Mouse (Mus musculus) lung, embryonic 16.5 days (tissue): ENCODE results near the gene Snx11. TPM values are rescaled to one million over a fixed set of nuclear protein-coding genes. Genes with fewer than 3 reads are reported as not detected.

Experiments
- ATAC-seq: fragments of 200-750 bp; cut with Nextera tagmentation; 2 replicates; pipeline ENCODE4 v1.8.0; 2017; ENCODE audit warnings: low read depth, mild to moderate bottlenecking, moderate library complexity
- H3K27ac ChIP-seq: fragments of 300-500 bp; sonication (generic); 2 replicates; pipeline ENCODE4 v1.5.1; 2014; ENCODE audit warnings: mild to moderate bottlenecking, control low read depth, low read length
- H3K27me3 ChIP-seq: fragments of 300-500 bp; sonication (generic); 2 replicates; pipeline ENCODE4 v1.6.1; 2014; ENCODE audit warnings: low read depth, low read length, mixed read lengths; ENCODE audit not compliant: control insufficient read depth, insufficient read depth
- H3K36me3 ChIP-seq: fragments of 300-500 bp; sonication (generic); 2 replicates; pipeline ENCODE4 v1.6.1; 2014; ENCODE audit warnings: low read length; ENCODE audit not compliant: control insufficient read depth, insufficient read depth
- H3K4me1 ChIP-seq: fragments of 300-500 bp; sonication (generic); replicated peaks from 2 replicates; pipeline ENCODE4 v1.6.1; 2014; ENCODE audit warnings: low read length, mixed read lengths; ENCODE audit not compliant: control insufficient read depth, insufficient read depth
- H3K4me2 ChIP-seq: fragments of 300-500 bp; sonication (generic); 2 replicates; pipeline ENCODE4 v1.6.1; 2014; ENCODE audit warnings: low read depth, low read length, control low read depth
- H3K4me3 ChIP-seq: fragments of 300-500 bp; sonication (generic); 2 replicates; pipeline ENCODE4 v1.5.1; 2014; ENCODE audit warnings: mild to moderate bottlenecking, low read length, control low read depth
- H3K9ac ChIP-seq: fragments of 300-500 bp; sonication (generic); 2 replicates; pipeline ENCODE4 v1.6.1; 2014; ENCODE audit warnings: low read length, control low read depth
- H3K9me3 ChIP-seq: fragments of 300-500 bp; sonication (generic); 2 replicates; pipeline ENCODE4 v1.6.1; 2016; ENCODE audit warnings: low read length; ENCODE audit not compliant: control insufficient read depth
- WGBS: fragments of 180-500 bp; shearing (Covaris S2); extraction: QIAGEN DNeasy Blood & Tissue Kit; methylation state at CpG from one replicate; pipeline ENCODE4 v1.1.7; 2014; 5-methylcytosine and 5-hydroxymethylcytosine counted together
- polyA plus RNA-seq: library from polyadenylated mRNA; unstranded; fragments of >200 nt; fragmentation: Nextera tagmentation; extraction: Ambion mirVana; gene quantifications from 2 replicates; pipeline ENCODE4 v1.2.1, GENCODE M21; 2015

Gene Snx11
- polyA plus RNA-seq = 15.4 and 16.6 TPM in 2 replicates

GRCm38 (mm10) chr11:96776968-96777962 is at the start of gene Snx11:
TSS of gene Snx11 (minus strand) at chr11:96777559.
- Histone ChIP-seq H3K9ac (peak within 1 kb of the TSS; percentile 62), H3K27ac (peak within 1 kb of the TSS; percentile 72), H3K4me2 (peak within 1 kb of the TSS; percentile 74), H3K4me3 (peak within 1 kb of the TSS; percentile 70), H3K4me1 (peaks cover 7% of the 10 kb centered on the region; the same call in 1 of the 2 replicates), H3K36me3 (0 out of 2 replicates have a peak, but pooled peaks cover 4% of the 10 kb centered on the region), H3K27me3 (no peaks in the 10 kb centered on the region), H3K9me3 (no peaks in the 10 kb centered on the region)
- WGBS = under 1% methylated on average over 59 of the region's 59 CpGs
- peak; percentile 100 for ATAC-seq

DNA sequence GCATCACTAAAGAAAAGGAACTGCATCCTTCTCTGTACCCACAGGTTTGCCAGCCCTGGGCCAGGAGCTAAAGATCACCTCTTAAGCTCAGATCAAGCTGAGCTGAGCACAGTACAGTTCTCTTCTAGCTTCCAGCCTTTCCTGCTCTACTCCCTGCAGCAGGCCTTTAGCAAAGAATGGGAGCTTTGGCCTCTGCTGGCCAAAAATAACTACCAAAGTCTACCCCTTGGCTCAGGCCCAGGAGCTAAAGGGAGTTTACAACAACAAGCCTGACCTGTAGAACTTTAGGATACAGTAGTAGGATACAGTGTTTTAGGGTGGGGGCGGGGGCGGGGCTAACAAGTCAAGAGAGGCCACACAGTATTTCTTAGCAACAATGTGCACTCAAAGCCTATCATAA is 49.1 kb upstream of the Snx11 start:
- H3K4me1 ChIP-seq = peaks cover 63% of the 10 kb centered on the region
- peak overlapping the region; percentile 0; the same call in 1 of the 2 replicates for H3K9ac ChIP-seq
- H3K36me3 ChIP-seq = peaks cover 13% of the 10 kb centered on the region
- H3K4me3 ChIP-seq = peak overlapping the region; percentile 21
- no peak for ATAC-seq
- H3K4me2 ChIP-seq = peak overlapping the region; percentile 43
- H3K9me3 ChIP-seq = no peaks in the 10 kb centered on the region
- H3K27ac ChIP-seq = peak overlapping the region; percentile 28
- 68% methylated on average over 2 of the region's 2 CpGs for WGBS
- H3K27me3 ChIP-seq = no peaks in the 10 kb centered on the region

DNA sequence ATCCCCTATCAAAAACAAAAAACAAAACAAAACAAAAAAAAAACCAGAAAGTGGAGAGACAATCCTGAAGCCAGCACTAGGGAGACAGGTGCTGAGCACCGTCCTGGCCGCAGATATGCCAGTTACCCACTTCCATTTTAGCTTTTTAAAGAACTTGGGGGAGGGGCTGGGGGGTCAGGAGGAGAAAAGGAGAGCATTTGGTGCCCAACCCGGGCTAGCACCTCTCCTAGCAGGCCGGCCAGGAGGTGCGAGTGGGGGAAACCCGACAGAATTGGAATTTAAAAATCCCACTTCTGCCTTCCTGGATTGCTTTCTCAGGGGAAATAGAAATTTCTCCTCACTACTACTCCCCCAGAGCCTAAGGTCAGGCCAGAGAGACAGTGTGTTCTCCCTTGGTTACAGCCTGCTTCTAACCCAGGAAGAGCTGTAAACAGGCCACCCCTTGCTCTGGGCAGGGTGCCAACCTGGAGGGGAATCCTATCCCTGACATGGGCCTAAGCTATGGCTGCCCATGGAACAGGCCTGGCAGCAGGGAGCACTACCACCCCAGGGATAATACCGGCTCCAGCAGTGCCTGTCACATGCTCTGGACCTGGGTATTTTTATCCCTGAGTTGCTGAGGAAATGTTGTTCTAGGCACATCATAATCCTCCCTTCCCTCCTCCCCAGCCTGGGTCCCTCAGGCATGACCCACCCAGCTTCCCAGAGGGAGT is 47.6 kb upstream of the Snx11 start:
- peak overlapping the region; percentile 95 for H3K4me2 ChIP-seq
- WGBS = 25% methylated on average over 7 of the region's 7 CpGs
- H3K27me3 ChIP-seq = no peaks in the 10 kb centered on the region
- peak overlapping the region; percentile 7 for H3K4me3 ChIP-seq
- peak overlapping the region; percentile 42; the same call in 1 of the 2 replicates for H3K9ac ChIP-seq
- ATAC-seq = no peak
- peak overlapping the region; percentile 66 for H3K27ac ChIP-seq
- peaks cover 27% of the 10 kb centered on the region for H3K36me3 ChIP-seq
- peaks cover 59% of the 10 kb centered on the region for H3K4me1 ChIP-seq
- no peaks in the 10 kb centered on the region for H3K9me3 ChIP-seq

DNA sequence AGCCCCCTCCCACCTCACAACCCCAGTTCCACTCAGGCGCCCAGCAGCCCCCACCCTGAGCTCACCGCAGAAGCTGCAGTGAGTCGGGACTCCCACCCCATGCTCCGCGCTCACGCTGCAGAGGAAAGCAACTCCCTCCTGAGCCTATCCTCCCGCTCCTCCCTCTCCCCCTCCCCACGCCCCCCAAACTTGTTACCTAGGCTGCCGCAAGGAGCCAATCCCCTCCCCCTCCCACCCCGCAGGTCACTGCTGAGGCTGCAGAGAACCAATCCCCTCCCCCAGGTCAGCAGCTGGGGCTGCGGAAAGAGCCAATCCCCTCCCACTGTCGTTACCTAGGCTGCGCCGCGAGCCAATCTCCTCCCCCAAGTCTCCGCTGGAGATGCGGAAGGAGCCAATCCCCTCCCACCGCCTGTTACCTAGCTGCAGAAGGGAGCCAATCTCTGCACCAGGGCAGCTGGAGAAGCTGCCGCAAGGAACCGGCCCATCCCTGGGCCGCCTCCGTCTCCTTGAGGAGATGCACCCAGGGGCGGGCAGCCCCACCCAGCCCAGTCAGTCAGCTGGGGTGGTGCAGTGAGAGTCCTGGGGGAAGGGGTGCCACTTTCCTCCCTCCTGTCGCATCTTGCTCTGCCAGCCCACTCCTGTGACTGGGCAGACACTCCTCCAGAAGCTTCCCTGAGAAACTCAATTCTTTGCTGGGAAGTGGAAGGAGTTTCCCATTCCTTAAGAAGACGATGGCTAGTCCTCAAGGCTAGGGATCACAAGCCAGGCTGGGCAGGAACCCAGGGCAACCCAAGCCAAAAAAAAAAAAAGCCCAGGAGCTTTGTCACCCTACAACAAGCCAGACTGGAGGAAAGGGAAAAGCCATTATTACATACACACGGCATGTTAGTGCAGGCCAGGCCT is 46.8 kb upstream of the Snx11 start:
- Histone ChIP-seq H3K4me2 (peak overlapping the region; percentile 95), H3K27me3 (no peaks in the 10 kb centered on the region), H3K9me3 (no peaks in the 10 kb centered on the region), H3K36me3 (peaks cover 35% of the 10 kb centered on the region), H3K4me1 (peaks cover 59% of the 10 kb centered on the region), H3K27ac (peak overlapping the region; percentile 66), H3K4me3 (peak overlapping the region; percentile 51), H3K9ac (peak overlapping the region; percentile 56)
- under 1% methylated on average over 26 of the region's 26 CpGs for WGBS
- peak; percentile 90 for ATAC-seq

GRCm38 (mm10) chr11:96823471-96823837 is 46.1 kb upstream of the Snx11 start:
- peak overlapping the region; percentile 56 for H3K9ac ChIP-seq
- peak overlapping the region; percentile 95 for H3K4me2 ChIP-seq
- peaks cover 37% of the 10 kb centered on the region for H3K36me3 ChIP-seq
- peak; percentile 5; the same call in 1 of the 2 replicates for ATAC-seq
- peak overlapping the region; percentile 51 for H3K4me3 ChIP-seq
- H3K27ac ChIP-seq = 0 out of 2 replicates have a peak overlapping the region, but pooled peaks have one; percentile 25
- WGBS = 9% methylated on average over 12 of the region's 13 CpGs
- peaks cover 54% of the 10 kb centered on the region for H3K4me1 ChIP-seq
- no peaks in the 10 kb centered on the region for H3K9me3 ChIP-seq
- no peaks in the 10 kb centered on the region for H3K27me3 ChIP-seq

DNA sequence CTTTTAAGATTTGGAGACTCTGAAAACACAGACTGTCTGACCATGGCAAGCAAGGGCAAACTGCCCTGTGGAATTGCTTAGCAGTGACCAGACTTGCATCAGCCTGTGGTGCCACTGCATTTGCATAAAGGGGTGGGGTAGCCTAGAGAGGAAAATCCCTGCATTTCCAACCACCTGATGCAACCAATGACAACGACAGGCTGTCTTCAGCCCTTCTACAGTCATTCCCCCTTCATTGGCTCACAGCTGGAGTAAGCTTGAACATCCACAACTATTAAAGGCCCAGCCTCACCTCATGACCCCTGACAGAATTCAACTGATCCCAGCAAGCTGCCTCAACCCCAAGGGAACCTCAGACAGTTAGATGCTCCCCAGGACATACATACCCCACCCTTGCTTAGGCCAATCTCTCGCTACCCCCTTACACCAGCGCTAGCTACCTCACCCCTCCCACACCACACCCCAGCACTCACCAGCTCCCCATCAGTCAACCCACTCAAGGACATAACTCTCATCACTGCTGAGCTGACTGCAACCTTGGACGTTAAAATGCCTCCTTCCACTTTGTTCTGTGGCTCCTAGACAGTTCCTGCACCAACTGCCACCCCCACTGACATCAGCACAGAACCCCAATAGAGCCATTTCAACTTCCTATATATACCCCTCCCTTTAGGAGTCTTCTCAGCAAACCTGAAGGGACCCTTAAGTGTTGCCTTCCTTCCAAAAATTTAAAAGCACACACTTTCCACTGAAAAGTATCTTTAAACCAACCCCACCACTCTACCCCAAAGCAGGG is 45.5 kb upstream of the Snx11 start:
- no peak overlapping the region for H3K27ac ChIP-seq
- H3K9ac ChIP-seq = no peak overlapping the region
- WGBS = 50% methylated on average over 4 of the region's 4 CpGs
- H3K36me3 ChIP-seq = peaks cover 38% of the 10 kb centered on the region
- no peak overlapping the region for H3K4me3 ChIP-seq
- no peak for ATAC-seq
- no peaks in the 10 kb centered on the region for H3K27me3 ChIP-seq
- peaks cover 49% of the 10 kb centered on the region for H3K4me1 ChIP-seq
- H3K9me3 ChIP-seq = no peaks in the 10 kb centered on the region
- peak overlapping the region; percentile 95; the same call in 1 of the 2 replicates for H3K4me2 ChIP-seq

GRCm38 (mm10) chr11:96821956-96822355 is 44.6 kb upstream of the Snx11 start:
- no peak overlapping the region for H3K4me3 ChIP-seq
- peaks cover 40% of the 10 kb centered on the region for H3K4me1 ChIP-seq
- 88% methylated on average over 10 of the region's 10 CpGs for WGBS
- H3K4me2 ChIP-seq = no peak overlapping the region
- H3K27ac ChIP-seq = no peak overlapping the region
- H3K9ac ChIP-seq = no peak overlapping the region
- no peak for ATAC-seq
- H3K9me3 ChIP-seq = no peaks in the 10 kb centered on the region
- peaks cover 38% of the 10 kb centered on the region for H3K36me3 ChIP-seq
- H3K27me3 ChIP-seq = no peaks in the 10 kb centered on the region

DNA sequence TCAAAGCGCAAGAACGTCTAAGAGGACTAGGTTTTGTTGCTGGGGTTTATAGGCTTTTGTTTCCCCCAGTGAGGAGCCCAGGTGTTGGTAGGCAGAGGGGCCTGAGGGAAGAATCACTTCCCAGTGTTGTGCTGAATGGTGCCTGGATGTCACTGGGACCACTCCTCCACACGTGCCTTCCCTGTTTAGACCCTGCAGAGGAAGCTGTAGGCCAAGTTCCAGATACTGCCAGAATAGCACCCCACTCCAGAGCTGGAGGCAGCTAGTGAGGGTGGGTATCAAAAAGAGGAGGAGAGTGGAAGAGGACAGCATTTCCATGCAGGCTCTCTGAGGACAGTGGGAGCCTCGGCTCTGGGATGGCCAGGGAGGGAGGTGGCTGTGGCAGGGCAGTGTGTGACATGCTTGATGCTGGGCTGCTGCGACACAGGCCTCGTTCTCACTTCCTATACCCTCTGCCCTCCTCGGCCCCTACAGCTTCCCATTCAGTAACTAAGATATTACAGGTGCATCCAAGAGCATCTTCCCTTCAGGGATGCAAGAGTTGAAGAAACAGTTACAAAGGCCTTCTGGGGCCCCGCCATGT is 40.9 kb upstream of the Snx11 start:
- Histone ChIP-seq H3K27ac (no peak overlapping the region), H3K9ac (no peak overlapping the region), H3K9me3 (no peaks in the 10 kb centered on the region), H3K4me1 (peaks cover 4% of the 10 kb centered on the region), H3K36me3 (peaks cover 54% of the 10 kb centered on the region), H3K4me2 (no peak overlapping the region), H3K27me3 (no peaks in the 10 kb centered on the region), H3K4me3 (no peak overlapping the region)
- WGBS = 85% methylated on average over 8 of the region's 8 CpGs
- no peak for ATAC-seq
